Mouse (Mus musculus): ENCODE measurements at regions not wholly inside any gene's neighbourhood (a gene's known extent, or its start where the extent isn't known, plus 50 kb on each side); places are given as distances from the start of the nearest gene placed in this dataset.

GRCm38 (mm10) chr12:74792036-74792435 is 385.1 kb downstream of the Kcnh5 start:
- H3K4me3 ChIP-seq, result no peak overlapping the region
- no peaks in the 10 kb centered on the region for H3K27me3 ChIP-seq (ENCODE audit: control insufficient read depth, insufficient read depth, insufficient read length)
- no peaks in the 10 kb centered on the region for H3K36me3 ChIP-seq (ENCODE audit: control insufficient read depth, insufficient read depth)
- TF ChIP-seq POLR2A (IDR thresholded peaks at IDR 0.05; ENCODE audit: insufficient read length, low read depth) (no peak), MAX (IDR thresholded peaks at IDR 0.05; ENCODE audit: low read depth) (no peak), TCF3 (IDR thresholded peaks at IDR 0.05; ENCODE audit: insufficient read length, low read depth) (no peak), REST (IDR thresholded peaks at IDR 0.05; ENCODE audit: insufficient read depth, insufficient read length) (no peak), USF1 (IDR thresholded peaks at IDR 0.05; ENCODE audit: low read depth) (no peak), POLR2AphosphoS2 (IDR thresholded peaks at IDR 0.05; ENCODE audit: insufficient read length, low read depth) (no peak), MYOD1 (IDR thresholded peaks at IDR 0.05; ENCODE audit: control insufficient read depth in 1 of 3, insufficient read length in 2 of 3, low read depth in 2 of 3) (no peak), CEBPB (IDR thresholded peaks at IDR 0.05; ENCODE audit: insufficient read depth, poor library complexity, severe bottlenecking) (no peak), MYOG (IDR thresholded peaks at IDR 0.05; ENCODE audit: control insufficient read depth in 1 of 3, insufficient read depth in 1 of 3, insufficient read length in 2 of 3, low read depth in 2 of 3) (no peak), TCF12 (IDR thresholded peaks at IDR 0.05; ENCODE audit: insufficient read depth, poor library complexity, severe bottlenecking) (no peak), SRF (IDR thresholded peaks at IDR 0.05; ENCODE audit: control insufficient read depth, insufficient read length, low read depth) (no peak), E2F4 (IDR thresholded peaks at IDR 0.05; ENCODE audit: insufficient read depth) (no peak)
- H3K4me2 ChIP-seq (ENCODE audit: low read depth), result no peak overlapping the region
- H3ac ChIP-seq (ENCODE audit: control insufficient read depth, insufficient read length), result no peak overlapping the region
- no peaks in the 10 kb centered on the region for H3K79me2 ChIP-seq (ENCODE audit: control insufficient read depth, insufficient read depth)

- TF ChIP-seq POLR2AphosphoS2 (IDR thresholded peaks at IDR 0.05; ENCODE audit: insufficient read length, low read depth), result no peak
- TF ChIP-seq TCF12 (IDR thresholded peaks at IDR 0.05; ENCODE audit: insufficient read depth, poor library complexity, severe bottlenecking), result no peak
- H3K27me3 ChIP-seq (ENCODE audit: control insufficient read depth, insufficient read depth, insufficient read length), result no peaks in the 10 kb centered on the region
- H3K4me2 ChIP-seq (ENCODE audit: low read depth), result no peak overlapping the region
- H3K4me3 ChIP-seq, result no peak overlapping the region
- H3K36me3 ChIP-seq (ENCODE audit: control insufficient read depth, insufficient read depth), result no peaks in the 10 kb centered on the region
- H3ac ChIP-seq (ENCODE audit: control insufficient read depth, insufficient read length), result no peak overlapping the region
- H3K79me2 ChIP-seq (ENCODE audit: control insufficient read depth, insufficient read depth), result no peaks in the 10 kb centered on the region
Measured at GRCm38 (mm10) chr12:74762284-74762683, 414.8 kb downstream of the Kcnh5 start.

GRCm38 (mm10) chr12:74745051-74745450 is 428.9 kb upstream of the Gm11042 start:
- Histone ChIP-seq H3K4me3 (no peak overlapping the region), H3K4me2 (ENCODE audit: low read depth) (no peak overlapping the region), H3K79me2 (ENCODE audit: control insufficient read depth, insufficient read depth) (no peaks in the 10 kb centered on the region), H3ac (ENCODE audit: control insufficient read depth, insufficient read length) (no peak overlapping the region), H3K27me3 (ENCODE audit: control insufficient read depth, insufficient read depth, insufficient read length) (no peaks in the 10 kb centered on the region), H3K36me3 (ENCODE audit: control insufficient read depth, insufficient read depth) (no peaks in the 10 kb centered on the region)
- TF ChIP-seq MYOG (IDR thresholded peaks at IDR 0.05; ENCODE audit: control insufficient read depth in 1 of 3, insufficient read depth in 1 of 3, insufficient read length in 2 of 3, low read depth in 2 of 3) (no peak), MYOD1 (IDR thresholded peaks at IDR 0.05; ENCODE audit: control insufficient read depth in 1 of 3, insufficient read length in 2 of 3, low read depth in 2 of 3) (no peak), USF1 (IDR thresholded peaks at IDR 0.05; ENCODE audit: low read depth) (no peak), E2F4 (IDR thresholded peaks at IDR 0.05; ENCODE audit: insufficient read depth) (no peak), POLR2A (IDR thresholded peaks at IDR 0.05; ENCODE audit: insufficient read length, low read depth) (no peak), SRF (IDR thresholded peaks at IDR 0.05; ENCODE audit: control insufficient read depth, insufficient read length, low read depth) (no peak), REST (IDR thresholded peaks at IDR 0.05; ENCODE audit: insufficient read depth, insufficient read length) (no peak), TCF12 (IDR thresholded peaks at IDR 0.05; ENCODE audit: insufficient read depth, poor library complexity, severe bottlenecking) (no peak), MAX (IDR thresholded peaks at IDR 0.05; ENCODE audit: low read depth) (no peak), TCF3 (IDR thresholded peaks at IDR 0.05; ENCODE audit: insufficient read length, low read depth) (no peak), CEBPB (IDR thresholded peaks at IDR 0.05; ENCODE audit: insufficient read depth, poor library complexity, severe bottlenecking) (no peak), POLR2AphosphoS2 (IDR thresholded peaks at IDR 0.05; ENCODE audit: insufficient read length, low read depth) (no peak)

GRCm38 (mm10) chr12:74728866-74729265 is 412.7 kb upstream of the Gm11042 start:
- no peaks in the 10 kb centered on the region for H3K27me3 ChIP-seq (ENCODE audit: control insufficient read depth, insufficient read depth, insufficient read length)
- no peaks in the 10 kb centered on the region for H3K79me2 ChIP-seq (ENCODE audit: control insufficient read depth, insufficient read depth)
- H3K4me3 ChIP-seq, result no peak overlapping the region
- TF ChIP-seq TCF3 (IDR thresholded peaks at IDR 0.05; ENCODE audit: insufficient read length, low read depth) (no peak), USF1 (IDR thresholded peaks at IDR 0.05; ENCODE audit: low read depth) (no peak), MYOD1 (IDR thresholded peaks at IDR 0.05; ENCODE audit: control insufficient read depth in 1 of 3, insufficient read length in 2 of 3, low read depth in 2 of 3) (no peak), POLR2A (IDR thresholded peaks at IDR 0.05; ENCODE audit: insufficient read length, low read depth) (no peak), POLR2AphosphoS2 (IDR thresholded peaks at IDR 0.05; ENCODE audit: insufficient read length, low read depth) (no peak), MYOG (IDR thresholded peaks at IDR 0.05; ENCODE audit: control insufficient read depth in 1 of 3, insufficient read depth in 1 of 3, insufficient read length in 2 of 3, low read depth in 2 of 3) (no peak), REST (IDR thresholded peaks at IDR 0.05; ENCODE audit: insufficient read depth, insufficient read length) (no peak), MAX (IDR thresholded peaks at IDR 0.05; ENCODE audit: low read depth) (no peak), CEBPB (IDR thresholded peaks at IDR 0.05; ENCODE audit: insufficient read depth, poor library complexity, severe bottlenecking) (no peak), E2F4 (IDR thresholded peaks at IDR 0.05; ENCODE audit: insufficient read depth) (no peak), SRF (IDR thresholded peaks at IDR 0.05; ENCODE audit: control insufficient read depth, insufficient read length, low read depth) (no peak), TCF12 (IDR thresholded peaks at IDR 0.05; ENCODE audit: insufficient read depth, poor library complexity, severe bottlenecking) (no peak)
- H3K4me2 ChIP-seq (ENCODE audit: low read depth), result no peak overlapping the region
- no peaks in the 10 kb centered on the region for H3K36me3 ChIP-seq (ENCODE audit: control insufficient read depth, insufficient read depth)
- H3ac ChIP-seq (ENCODE audit: control insufficient read depth, insufficient read length), result no peak overlapping the region

GRCm38 (mm10) chr12:74679149-74679548 is 363.0 kb upstream of the Gm11042 start:
- no peak overlapping the region for H3K4me3 ChIP-seq
- H3K36me3 ChIP-seq (ENCODE audit: control insufficient read depth, insufficient read depth), result no peaks in the 10 kb centered on the region
- no peak for TF ChIP-seq E2F4 (IDR thresholded peaks at IDR 0.05; ENCODE audit: insufficient read depth)
- no peak for TF ChIP-seq POLR2A (IDR thresholded peaks at IDR 0.05; ENCODE audit: insufficient read length, low read depth)
- no peak for TF ChIP-seq CEBPB (IDR thresholded peaks at IDR 0.05; ENCODE audit: insufficient read depth, poor library complexity, severe bottlenecking)
- TF ChIP-seq USF1 (IDR thresholded peaks at IDR 0.05; ENCODE audit: low read depth), result no peak
- no peak for TF ChIP-seq POLR2AphosphoS2 (IDR thresholded peaks at IDR 0.05; ENCODE audit: insufficient read length, low read depth)
- TF ChIP-seq MAX (IDR thresholded peaks at IDR 0.05; ENCODE audit: low read depth), result no peak
- TF ChIP-seq TCF3 (IDR thresholded peaks at IDR 0.05; ENCODE audit: insufficient read length, low read depth), result no peak
- TF ChIP-seq REST (IDR thresholded peaks at IDR 0.05; ENCODE audit: insufficient read depth, insufficient read length), result no peak
- TF ChIP-seq MYOG (IDR thresholded peaks at IDR 0.05; ENCODE audit: control insufficient read depth in 1 of 3, insufficient read depth in 1 of 3, insufficient read length in 2 of 3, low read depth in 2 of 3), result no peak
- no peak for TF ChIP-seq MYOD1 (IDR thresholded peaks at IDR 0.05; ENCODE audit: control insufficient read depth in 1 of 3, insufficient read length in 2 of 3, low read depth in 2 of 3)
- no peaks in the 10 kb centered on the region for H3K79me2 ChIP-seq (ENCODE audit: control insufficient read depth, insufficient read depth)
- H3K4me2 ChIP-seq (ENCODE audit: low read depth), result no peak overlapping the region
- no peaks in the 10 kb centered on the region for H3K27me3 ChIP-seq (ENCODE audit: control insufficient read depth, insufficient read depth, insufficient read length)
- H3ac ChIP-seq (ENCODE audit: control insufficient read depth, insufficient read length), result no peak overlapping the region
